Mouse (Mus musculus) left cerebral cortex, postnatal 4 days (tissue): ENCODE measurements at regions not wholly inside any gene's neighbourhood (a gene's known extent, or its start where the extent isn't known, plus 50 kb on each side); places are given as distances from the start of the nearest gene placed in this dataset.

Experiments
- DNase-seq: peaks from one replicate; pipeline ENCODE4 v3.0.0-alpha.2; 2022
- intact Hi-C: fragments of 180-260 bp; cut with DNase I; formaldehyde crosslinking; loops from one replicate; pipeline ENCODE4 v1.15.1; 2025

GRCm38 (mm10) chr8:17782650-17783049 is 1195.4 kb downstream of the Defb40 start:
- intact Hi-C loops: no loop called here
- DNase-seq: no peak

- intact Hi-C loops: no loop called here
- no peak for DNase-seq
Observed at GRCm38 (mm10) chr8:17781559-17782283, 1196.3 kb downstream of the Defb40 start.

GRCm38 (mm10) chr8:17775411-17775810 is 1202.6 kb downstream of the Defb40 start:
- intact Hi-C loops: no loop called here
- DNase-seq: no peak

- intact Hi-C loops: no loop called here
- DNase-seq: no peak
Observed at GRCm38 (mm10) chr8:17773311-17773710, 1204.7 kb downstream of the Defb40 start.

- no peak for DNase-seq
- intact Hi-C loops: no loop called here
Observed at GRCm38 (mm10) chr8:17767441-17768007, 1210.5 kb downstream of the Defb40 start.

GRCm38 (mm10) chr8:17724672-17725071 is 1253.4 kb downstream of the Defb40 start:
- no peak for DNase-seq
- intact Hi-C loops: no loop called here

GRCm38 (mm10) chr8:17709162-17709561 is 1268.9 kb downstream of the Defb40 start:
- DNase-seq: no peak
- intact Hi-C loops: no loop called here

- intact Hi-C loops: no loop called here
- no peak for DNase-seq
Observed at GRCm38 (mm10) chr8:17708409-17708808, 1269.6 kb downstream of the Defb40 start.

GRCm38 (mm10) chr8:17704289-17704688 is 1273.8 kb downstream of the Defb40 start:
- no peak for DNase-seq
- intact Hi-C loops: no loop called here

- peak; percentile 3 for DNase-seq
- intact Hi-C loops: no loop called here
Observed at GRCm38 (mm10) chr8:17700362-17700761, 1277.7 kb downstream of the Defb40 start.

GRCm38 (mm10) chr8:17690074-17690848 is 1287.8 kb downstream of the Defb40 start:
- intact Hi-C loops: no loop called here

GRCm38 (mm10) chr8:17689641-17690040 is 1288.4 kb downstream of the Defb40 start:
- DNase-seq: no peak
- intact Hi-C loops: no loop called here

More at GRCm38 (mm10) chr8:17690074-17690848, 1287.8 kb downstream of the Defb40 start:
- DNase-seq: no peak

- intact Hi-C loops: no loop called here
- DNase-seq: no peak
Observed at GRCm38 (mm10) chr8:17687084-17687483, 1291.0 kb downstream of the Defb40 start.

GRCm38 (mm10) chr8:17664371-17665141 is 1313.5 kb downstream of the Defb40 start:
- intact Hi-C loops: loop anchor here (10.0 kb wide), 1 partner anchor 90 kb away; no protein-coding TSS in a partner anchor
- DNase-seq: peak; percentile 71

- intact Hi-C loops: loop anchor here (10.0 kb wide), 1 partner anchor 85 kb away; no protein-coding TSS in a partner anchor
- DNase-seq: no peak
Observed at GRCm38 (mm10) chr8:17659753-17660361, 1318.2 kb downstream of the Defb40 start.

GRCm38 (mm10) chr8:17653786-17654185 is 1324.3 kb downstream of the Defb40 start:
- DNase-seq: peak; percentile 32

GRCm38 (mm10) chr8:17647559-17647958 is 1330.5 kb downstream of the Defb40 start:
- DNase-seq: peak; percentile 29
- intact Hi-C loops: no loop called here

More at GRCm38 (mm10) chr8:17653786-17654185, 1324.3 kb downstream of the Defb40 start:
- intact Hi-C loops: no loop called here

- no peak for DNase-seq
- intact Hi-C loops: no loop called here
Observed at GRCm38 (mm10) chr8:17621109-17621508, 1356.9 kb downstream of the Defb40 start.

GRCm38 (mm10) chr8:17618846-17619245 is 1359.2 kb downstream of the Defb40 start:
- intact Hi-C loops: no loop called here
- peak; percentile 3 for DNase-seq

- intact Hi-C loops: no loop called here
- no peak for DNase-seq
Observed at GRCm38 (mm10) chr8:17618147-17618546, 1359.9 kb downstream of the Defb40 start.
